Mouse (Mus musculus) hindbrain, embryonic 15.5 days (tissue): ENCODE measurements at regions not wholly inside any gene's neighbourhood (a gene's known extent, or its start where the extent isn't known, plus 50 kb on each side); places are given as distances from the start of the nearest gene placed in this dataset.
"Not testable (repeated sequence)": the region's sequence is repeated elsewhere in the genome, so short reads cannot be mapped to it uniquely, and the experiment has no call there.

Source experiments
- ATAC-seq: fragments of 200-750 bp; cut with Nextera tagmentation; 2 replicates; pipeline ENCODE4 v1.8.0; 2017; ENCODE audit warnings: low read depth, moderate number of reproducible peaks, moderate TSS enrichment; ENCODE audit not compliant: low FRiP score
- H3K27ac ChIP-seq: fragments of 300-500 bp; sonication (generic); replicated peaks from 2 replicates; pipeline ENCODE4 v1.5.1; 2015; ENCODE audit warnings: mild to moderate bottlenecking, inconsistent platforms
- H3K27me3 ChIP-seq: fragments of 300-500 bp; sonication (generic); 2 replicates; pipeline ENCODE4 v1.6.1; 2015; ENCODE audit warnings: control low read depth, inconsistent platforms
- H3K36me3 ChIP-seq: fragments of 300-500 bp; sonication (generic); 2 replicates; pipeline ENCODE4 v1.6.1; 2015; ENCODE audit warnings: control low read depth, inconsistent platforms
- H3K4me1 ChIP-seq: fragments of 300-500 bp; sonication (generic); replicated peaks from 2 replicates; pipeline ENCODE4 v1.6.1; 2015; ENCODE audit warnings: control low read depth, inconsistent platforms
- H3K4me2 ChIP-seq: fragments of 300-500 bp; sonication (generic); 2 replicates; pipeline ENCODE4 v1.6.1; 2015; ENCODE audit warnings: moderate library complexity, mild to moderate bottlenecking, inconsistent platforms
- H3K4me3 ChIP-seq: fragments of 300-500 bp; sonication (generic); 2 replicates; pipeline ENCODE4 v1.5.1; 2015; ENCODE audit warnings: mild to moderate bottlenecking, inconsistent platforms
- H3K9ac ChIP-seq: fragments of 300-500 bp; sonication (generic); 2 replicates; pipeline ENCODE4 v1.6.1; 2015; ENCODE audit warnings: inconsistent platforms
- H3K9me3 ChIP-seq: fragments of 300-500 bp; sonication (generic); 2 replicates; pipeline ENCODE4 v1.6.1; 2016; ENCODE audit warnings: control low read depth, inconsistent platforms
- WGBS: fragments of 180-500 bp; shearing (Covaris S2); methylation state at CpG from one replicate; pipeline ENCODE4 v1.1.7; 2015; 5-methylcytosine and 5-hydroxymethylcytosine counted together

- Histone ChIP-seq H3K36me3 (no peaks in the 10 kb centered on the region), H3K4me2 (no peak overlapping the region), H3K27me3 (no peaks in the 10 kb centered on the region), H3K9ac (no peak overlapping the region), H3K9me3 (no peaks in the 10 kb centered on the region), H3K27ac (no peak overlapping the region), H3K4me3 (no peak overlapping the region), H3K4me1 (no peaks in the 10 kb centered on the region)
- no peak for ATAC-seq
- WGBS: 82% methylated on average over 3 of the region's 3 CpGs
Measured at GRCm38 (mm10) chr1:12500442-12500841, 1086.5 kb downstream of the A830018L16Rik start.

DNA sequence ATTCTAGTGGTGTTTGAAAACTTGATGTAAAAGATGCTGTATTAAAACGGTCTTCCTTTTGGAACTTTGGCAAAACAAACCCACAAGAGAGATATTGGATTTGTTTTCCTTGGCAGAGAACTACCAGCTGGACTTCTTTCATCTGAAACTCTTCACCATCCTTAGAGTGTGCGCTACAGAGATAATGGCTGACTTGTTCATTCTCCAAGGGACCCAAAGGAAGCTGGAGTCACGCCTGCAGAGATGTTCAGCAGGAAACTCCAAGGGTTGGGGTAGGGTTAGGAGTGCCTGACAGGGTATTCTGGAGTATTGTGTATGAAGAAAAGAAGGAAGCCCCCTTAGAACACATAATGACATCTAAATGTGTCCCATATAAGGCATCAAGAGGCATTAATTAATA lies 1094.1 kb downstream of the A830018L16Rik start:
- ATAC-seq: peak; percentile 48; the same call in 1 of the 2 replicates
- no peak overlapping the region for H3K9ac ChIP-seq
- no peak overlapping the region for H3K4me2 ChIP-seq
- WGBS: 65% methylated on average over 3 of the region's 3 CpGs
- no peaks in the 10 kb centered on the region for H3K27me3 ChIP-seq
- no peak overlapping the region for H3K4me3 ChIP-seq
- H3K4me1 ChIP-seq: no peaks in the 10 kb centered on the region
- no peaks in the 10 kb centered on the region for H3K36me3 ChIP-seq
- H3K27ac ChIP-seq: no peak overlapping the region
- no peaks in the 10 kb centered on the region; the same call in 1 of the 2 replicates for H3K9me3 ChIP-seq

- no peak overlapping the region for H3K9ac ChIP-seq
Measured at GRCm38 (mm10) chr1:12510129-12510816, 1096.4 kb downstream of the A830018L16Rik start.

DNA sequence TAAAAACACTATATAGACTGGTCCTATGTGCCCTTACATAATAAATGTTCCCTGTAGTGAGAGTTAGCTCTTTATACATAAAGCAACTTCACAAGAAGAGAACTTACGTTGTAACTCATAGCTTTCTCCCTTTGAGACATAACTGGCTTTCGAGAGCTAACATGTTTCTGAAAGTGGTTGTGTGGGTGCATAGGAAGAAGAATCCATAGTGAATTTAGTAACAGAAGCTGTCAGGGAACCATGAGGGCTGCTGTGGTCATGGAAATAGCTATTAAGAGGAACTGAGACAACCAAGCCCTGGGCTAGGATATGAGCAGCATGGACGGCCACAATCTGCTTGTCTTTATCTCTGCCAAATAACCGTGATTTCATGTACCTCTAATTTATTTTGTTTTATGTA lies 1105.7 kb downstream of the A830018L16Rik start:
- Histone ChIP-seq H3K27me3 (no peaks in the 10 kb centered on the region), H3K36me3 (no peaks in the 10 kb centered on the region), H3K4me1 (no peaks in the 10 kb centered on the region), H3K4me3 (no peak overlapping the region), H3K4me2 (no peak overlapping the region), H3K9me3 (no peaks in the 10 kb centered on the region), H3K27ac (no peak overlapping the region), H3K9ac (no peak overlapping the region)
- no peak for ATAC-seq
- 84% methylated on average over 4 of the region's 4 CpGs for WGBS

More at GRCm38 (mm10) chr1:12510129-12510816, 1096.4 kb downstream of the A830018L16Rik start:
- 76% methylated on average over 10 of the region's 10 CpGs for WGBS
- Histone ChIP-seq H3K36me3 (no peaks in the 10 kb centered on the region), H3K4me2 (no peak overlapping the region), H3K27me3 (no peaks in the 10 kb centered on the region), H3K4me3 (no peak overlapping the region), H3K27ac (no peak overlapping the region), H3K4me1 (no peaks in the 10 kb centered on the region), H3K9me3 (no peaks in the 10 kb centered on the region; the same call in 1 of the 2 replicates)
- no peak for ATAC-seq

GRCm38 (mm10) chr1:12555859-12556258 lies 1142.0 kb downstream of the A830018L16Rik start:
- no peaks in the 10 kb centered on the region for H3K36me3 ChIP-seq
- no peak overlapping the region for H3K4me2 ChIP-seq
- H3K27me3 ChIP-seq: no peaks in the 10 kb centered on the region
- H3K27ac ChIP-seq: no peak overlapping the region
- no peak for ATAC-seq
- no peak overlapping the region for H3K4me3 ChIP-seq
- H3K4me1 ChIP-seq: no peaks in the 10 kb centered on the region
- H3K9me3 ChIP-seq: no peaks in the 10 kb centered on the region
- 78% methylated on average over 4 of the region's 4 CpGs for WGBS
- H3K9ac ChIP-seq: no peak overlapping the region

GRCm38 (mm10) chr1:12571755-12572358 lies 1158.0 kb downstream of the A830018L16Rik start:
- H3K9me3 ChIP-seq: no peaks in the 10 kb centered on the region
- H3K9ac ChIP-seq: no peak overlapping the region
- H3K27ac ChIP-seq: no peak overlapping the region
- ATAC-seq: no peak
- no peak overlapping the region for H3K4me2 ChIP-seq
- H3K4me1 ChIP-seq: peaks cover 2% of the 10 kb centered on the region
- no peaks in the 10 kb centered on the region for H3K27me3 ChIP-seq
- no peak overlapping the region for H3K4me3 ChIP-seq
- H3K36me3 ChIP-seq: no peaks in the 10 kb centered on the region
- WGBS: 39% methylated on average over 7 of the region's 7 CpGs

- Histone ChIP-seq H3K27me3 (no peaks in the 10 kb centered on the region), H3K36me3 (no peaks in the 10 kb centered on the region), H3K4me2 (no peak overlapping the region), H3K27ac (no peak overlapping the region), H3K4me3 (no peak overlapping the region), H3K9ac (no peak overlapping the region), H3K4me1 (peaks cover 8% of the 10 kb centered on the region), H3K9me3 (no peaks in the 10 kb centered on the region)
- ATAC-seq: no peak
- 83% methylated on average over 4 of the region's 4 CpGs for WGBS
Measured at GRCm38 (mm10) chr1:12572770-12573169, 1158.9 kb downstream of the A830018L16Rik start.

DNA sequence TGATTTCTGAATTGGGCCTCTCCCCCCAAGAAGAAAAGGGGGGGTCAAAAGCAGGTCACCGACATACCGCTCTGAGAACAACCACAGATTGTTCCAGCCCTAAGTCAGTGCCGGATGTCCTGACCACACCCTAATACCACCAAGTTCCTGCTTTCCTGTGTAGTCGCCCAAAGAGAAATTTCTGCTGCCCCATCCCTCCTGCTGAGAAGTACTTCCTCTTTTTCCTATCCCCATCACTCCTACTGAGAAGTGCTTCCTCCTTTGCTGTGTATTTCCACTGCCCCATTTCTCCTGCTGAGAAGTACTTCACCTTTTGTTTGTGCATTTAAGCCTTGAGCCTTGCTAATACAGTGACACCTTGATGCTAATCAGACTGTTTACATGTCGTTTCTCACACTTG lies 1160.4 kb downstream of the A830018L16Rik start:
- Histone ChIP-seq H3K4me2 (no peak overlapping the region), H3K4me1 (peaks cover 8% of the 10 kb centered on the region), H3K4me3 (no peak overlapping the region), H3K27ac (no peak overlapping the region), H3K9ac (no peak overlapping the region), H3K27me3 (no peaks in the 10 kb centered on the region), H3K36me3 (no peaks in the 10 kb centered on the region), H3K9me3 (no peaks in the 10 kb centered on the region)
- no peak for ATAC-seq
- WGBS: 82% methylated on average over 5 of the region's 5 CpGs

DNA sequence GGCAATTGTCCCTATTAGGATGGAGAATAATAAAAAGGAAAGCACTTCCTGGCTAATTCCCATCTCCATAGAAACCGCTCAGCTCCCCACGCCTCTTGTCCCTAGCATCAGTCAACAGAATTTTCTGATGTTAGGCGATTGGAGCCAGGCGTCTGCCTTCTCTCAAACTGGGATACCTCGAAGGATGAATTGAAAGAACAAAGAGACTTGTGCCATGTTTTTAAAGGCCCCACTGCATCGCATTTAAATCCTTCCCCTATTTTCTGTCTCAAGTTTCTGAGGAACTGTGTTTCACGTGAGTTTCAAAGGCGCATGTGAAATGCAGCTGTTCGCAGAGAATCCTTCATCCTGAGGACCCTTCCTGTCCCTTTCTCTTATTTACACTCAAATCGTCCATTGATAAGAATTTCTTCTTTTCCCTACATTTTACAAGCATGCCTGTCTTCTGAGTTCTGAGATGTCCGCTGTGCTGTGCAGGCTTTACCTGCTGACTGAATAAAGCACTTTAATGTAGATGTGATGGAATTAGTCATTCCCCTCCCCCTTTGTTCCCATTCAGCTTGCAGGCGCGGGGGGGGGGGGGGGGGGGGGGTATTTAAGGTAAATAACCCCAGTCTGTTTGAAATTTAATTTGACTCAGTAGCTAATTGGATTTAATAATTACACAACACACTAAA lies 1163.3 kb downstream of the A830018L16Rik start:
- WGBS: 3% methylated on average over 12 of the region's 13 CpGs
- Histone ChIP-seq H3K4me2 (peak overlapping the region; percentile 44), H3K36me3 (no peaks in the 10 kb centered on the region), H3K27ac (peak overlapping the region; percentile 62), H3K9me3 (no peaks in the 10 kb centered on the region), H3K4me3 (0 out of 2 replicates have a peak overlapping the region, but pooled peaks have one; percentile 5), H3K27me3 (no peaks in the 10 kb centered on the region), H3K9ac (0 out of 2 replicates have a peak overlapping the region, but pooled peaks have one; percentile 22), H3K4me1 (peaks cover 8% of the 10 kb centered on the region)
- ATAC-seq: peak; percentile 72; the same call in 1 of the 2 replicates

DNA sequence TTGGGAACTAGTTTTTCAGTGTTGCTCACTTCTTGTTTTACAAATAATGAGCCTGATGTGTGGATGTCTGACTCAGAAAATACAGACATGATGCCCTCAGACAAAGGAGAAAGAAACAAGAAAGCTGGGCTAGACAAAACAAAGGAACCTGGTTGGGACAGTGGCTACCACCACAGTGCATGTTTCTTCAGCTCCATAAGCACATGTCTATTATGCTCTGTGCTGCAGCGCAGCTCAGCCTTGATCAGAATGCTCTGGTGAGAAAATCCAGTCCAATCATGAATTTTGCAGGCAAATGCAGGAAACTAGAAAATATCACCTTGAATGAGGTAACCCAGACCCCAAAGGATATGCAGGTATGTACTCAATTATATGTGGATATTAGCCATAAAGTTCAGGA lies 1164.1 kb downstream of the A830018L16Rik start:
- no peak overlapping the region for H3K27ac ChIP-seq
- no peak overlapping the region for H3K9ac ChIP-seq
- no peak overlapping the region for H3K4me2 ChIP-seq
- H3K27me3 ChIP-seq: no peaks in the 10 kb centered on the region
- no peaks in the 10 kb centered on the region for H3K9me3 ChIP-seq
- no peak for ATAC-seq
- peaks cover 8% of the 10 kb centered on the region for H3K4me1 ChIP-seq
- H3K36me3 ChIP-seq: no peaks in the 10 kb centered on the region
- WGBS: 64% methylated on average over 1 of the region's 1 CpGs
- H3K4me3 ChIP-seq: no peak overlapping the region

DNA sequence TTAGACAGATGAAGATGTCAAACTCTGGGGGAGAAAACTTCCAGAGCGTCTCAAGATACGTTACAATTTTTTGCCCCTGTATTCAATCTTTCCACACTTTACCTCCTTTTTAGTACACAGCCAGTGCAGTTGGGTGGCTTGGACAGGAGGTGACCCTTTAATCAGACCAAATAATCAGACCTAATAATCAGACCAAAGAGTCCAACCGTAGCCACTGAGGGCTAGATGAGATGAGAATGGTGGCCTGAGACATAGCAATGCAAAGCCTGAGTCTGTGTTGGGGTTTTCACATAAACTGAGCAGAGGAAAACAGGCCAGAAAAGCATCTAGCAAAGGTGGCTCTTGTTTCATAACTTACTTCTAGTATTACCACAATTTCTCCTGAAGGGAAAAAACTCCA lies 1169.1 kb downstream of the A830018L16Rik start:
- Histone ChIP-seq H3K4me1 (no peaks in the 10 kb centered on the region), H3K27me3 (no peaks in the 10 kb centered on the region), H3K36me3 (no peaks in the 10 kb centered on the region), H3K27ac (no peak overlapping the region), H3K4me2 (no peak overlapping the region), H3K9ac (no peak overlapping the region), H3K4me3 (no peak overlapping the region), H3K9me3 (no peaks in the 10 kb centered on the region)
- 44% methylated on average over 3 of the region's 3 CpGs for WGBS
- no peak for ATAC-seq

DNA sequence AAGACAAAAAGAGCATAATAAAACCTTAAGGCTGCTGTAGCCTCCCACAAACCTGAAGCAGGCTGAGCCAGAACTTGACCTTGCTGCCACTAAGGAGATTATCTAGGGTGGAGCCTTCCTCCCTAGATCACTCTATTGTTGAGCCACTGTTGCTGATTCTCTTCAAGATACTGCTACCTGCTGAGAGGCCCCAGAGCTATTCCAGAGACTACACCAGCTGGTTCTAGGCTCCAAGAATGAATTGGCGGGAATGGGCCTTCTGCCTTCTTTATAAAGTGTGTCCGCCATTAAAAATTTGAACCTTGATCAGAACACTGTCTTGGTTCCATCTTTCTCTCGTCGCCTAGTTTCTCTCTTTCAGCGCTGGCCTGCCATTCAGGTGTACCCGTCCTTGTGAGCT lies 1173.1 kb downstream of the A830018L16Rik start:
- not testable (repeated sequence) for H3K27me3 ChIP-seq, H3K9ac ChIP-seq, H3K9me3 ChIP-seq, H3K36me3 ChIP-seq, H3K27ac ChIP-seq, H3K4me1 ChIP-seq, ATAC-seq, H3K4me3 ChIP-seq, H3K4me2 ChIP-seq
- WGBS: 96% methylated on average over 6 of the region's 6 CpGs
